Mouse (Mus musculus): ENCODE measurements at regions not wholly inside any gene's neighbourhood (a gene's known extent, or its start where the extent isn't known, plus 50 kb on each side); places are given as distances from the start of the nearest gene placed in this dataset.

DNA sequence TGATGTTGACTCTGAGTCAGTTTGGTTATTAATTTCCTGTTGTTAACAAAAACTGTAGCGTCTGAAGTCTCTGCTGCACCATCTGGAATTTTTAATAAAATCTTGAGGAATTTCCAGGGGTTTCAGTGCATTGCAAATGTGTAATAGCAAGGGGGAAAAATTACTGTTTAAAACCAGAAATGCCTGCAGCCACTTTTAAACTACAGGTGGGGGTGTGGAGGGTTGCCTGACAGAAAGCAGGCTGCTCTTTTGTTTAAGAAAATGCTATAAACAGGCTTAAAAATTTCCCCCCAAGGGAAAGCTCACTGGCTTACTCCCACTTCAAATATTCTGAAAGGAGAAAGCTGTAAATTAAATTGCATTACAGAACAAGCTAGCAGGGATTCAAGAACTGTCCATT is 71.8 kb upstream of the Gjb5 start:
- no peaks in the 10 kb centered on the region for H3K27me3 ChIP-seq (ENCODE audit: control insufficient read depth, insufficient read depth, low read length)
- H3K36me3 ChIP-seq (ENCODE audit: control insufficient read depth, insufficient read depth, low read length): no peaks in the 10 kb centered on the region
- no peak overlapping the region for H3K4me2 ChIP-seq (ENCODE audit: low read depth, low read length, severe bottlenecking)
- no peaks in the 10 kb centered on the region for H3K4me1 ChIP-seq (replicated peaks; ENCODE audit: control insufficient read depth, insufficient read depth, low read length)
- no peak overlapping the region for H3K27ac ChIP-seq (ENCODE audit: low read depth, low read length)
- H3K4me3 ChIP-seq (ENCODE audit: low read depth, low read length): no peak overlapping the region
- H3K9me3 ChIP-seq (ENCODE audit: control insufficient read depth, low read length): no peaks in the 10 kb centered on the region
- no peak overlapping the region for H3K9ac ChIP-seq (ENCODE audit: low read length)
- WGBS: 83% methylated on average over 1 of the region's 1 CpGs
- ATAC-seq (replicated peaks; ENCODE audit: low FRiP score): no peak
- DNase-seq (ENCODE audit: low spot score): no peak

DNA sequence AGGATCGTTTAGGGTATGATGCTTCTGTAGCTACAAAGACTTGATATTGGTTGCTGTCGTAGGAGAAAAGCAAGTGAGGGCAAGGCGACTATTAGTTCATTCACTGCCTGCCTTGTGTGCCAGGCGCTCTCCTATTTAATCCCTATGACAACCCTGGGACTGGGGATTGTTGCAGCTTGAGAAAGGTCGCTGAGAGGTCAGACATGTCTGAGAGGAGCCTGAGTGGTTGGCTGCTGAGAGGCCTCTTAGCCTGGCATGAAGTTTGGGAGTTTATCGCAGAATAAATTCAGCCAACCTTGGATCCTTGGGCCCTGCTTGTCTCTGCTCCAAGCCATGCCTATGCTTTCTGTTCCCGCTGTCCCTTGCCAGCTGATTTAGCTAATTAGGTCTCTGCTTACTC is 65.9 kb upstream of the Gjb5 start:
- no peak overlapping the region for H3K9ac ChIP-seq (ENCODE audit: low read length)
- H3K27me3 ChIP-seq (ENCODE audit: control insufficient read depth, insufficient read depth, low read length): no peaks in the 10 kb centered on the region
- no peaks in the 10 kb centered on the region for H3K36me3 ChIP-seq (ENCODE audit: control insufficient read depth, insufficient read depth, low read length)
- no peak overlapping the region for H3K4me3 ChIP-seq (ENCODE audit: low read depth, low read length)
- H3K4me1 ChIP-seq (replicated peaks; ENCODE audit: control insufficient read depth, insufficient read depth, low read length): no peaks in the 10 kb centered on the region
- no peaks in the 10 kb centered on the region for H3K9me3 ChIP-seq (ENCODE audit: control insufficient read depth, low read length)
- H3K4me2 ChIP-seq (ENCODE audit: low read depth, low read length, severe bottlenecking): no peak overlapping the region
- no peak for ATAC-seq (replicated peaks; ENCODE audit: low FRiP score)
- WGBS: 64% methylated on average over 7 of the region's 7 CpGs
- no peak for DNase-seq (ENCODE audit: low spot score)
- H3K27ac ChIP-seq (ENCODE audit: low read depth, low read length): no peak overlapping the region

DNA sequence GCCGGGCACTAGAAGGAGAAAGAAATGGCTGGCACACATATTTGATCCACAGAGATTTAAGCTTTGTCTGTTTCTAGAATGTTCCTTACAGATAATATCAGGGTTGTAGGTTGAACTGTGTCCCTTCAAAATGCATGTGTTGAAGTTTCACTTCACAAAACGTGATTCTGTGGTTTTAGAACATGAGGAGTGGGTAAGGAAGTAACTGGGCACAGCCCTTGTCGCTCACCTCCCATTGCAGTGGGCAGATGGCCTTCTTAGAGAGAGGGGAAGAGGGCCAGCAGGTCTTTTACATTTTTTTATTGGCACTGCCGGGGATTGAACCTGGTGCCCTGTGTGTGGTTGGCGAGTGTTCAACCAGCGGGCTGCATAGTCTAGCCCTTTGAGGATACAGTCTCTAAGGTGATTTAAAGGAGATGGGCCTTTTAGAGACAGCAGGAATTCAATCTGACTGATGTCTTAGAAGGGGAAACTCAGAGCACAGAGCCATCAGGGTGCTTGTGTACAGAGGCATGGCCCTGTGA is 64.0 kb upstream of the Gjb5 start:
- 88% methylated on average over 6 of the region's 6 CpGs for WGBS
- no peak overlapping the region for H3K4me2 ChIP-seq (ENCODE audit: low read depth, low read length, severe bottlenecking)
- DNase-seq (ENCODE audit: low spot score): no peak
- no peaks in the 10 kb centered on the region for H3K9me3 ChIP-seq (ENCODE audit: control insufficient read depth, low read length)
- H3K4me3 ChIP-seq (ENCODE audit: low read depth, low read length): no peak overlapping the region
- ATAC-seq (replicated peaks; ENCODE audit: low FRiP score): no peak
- H3K27ac ChIP-seq (ENCODE audit: low read depth, low read length): no peak overlapping the region
- H3K4me1 ChIP-seq (replicated peaks; ENCODE audit: control insufficient read depth, insufficient read depth, low read length): no peaks in the 10 kb centered on the region
- no peak overlapping the region for H3K9ac ChIP-seq (ENCODE audit: low read length)
- H3K27me3 ChIP-seq (ENCODE audit: control insufficient read depth, insufficient read depth, low read length): no peaks in the 10 kb centered on the region
- no peaks in the 10 kb centered on the region for H3K36me3 ChIP-seq (ENCODE audit: control insufficient read depth, insufficient read depth, low read length)

DNA sequence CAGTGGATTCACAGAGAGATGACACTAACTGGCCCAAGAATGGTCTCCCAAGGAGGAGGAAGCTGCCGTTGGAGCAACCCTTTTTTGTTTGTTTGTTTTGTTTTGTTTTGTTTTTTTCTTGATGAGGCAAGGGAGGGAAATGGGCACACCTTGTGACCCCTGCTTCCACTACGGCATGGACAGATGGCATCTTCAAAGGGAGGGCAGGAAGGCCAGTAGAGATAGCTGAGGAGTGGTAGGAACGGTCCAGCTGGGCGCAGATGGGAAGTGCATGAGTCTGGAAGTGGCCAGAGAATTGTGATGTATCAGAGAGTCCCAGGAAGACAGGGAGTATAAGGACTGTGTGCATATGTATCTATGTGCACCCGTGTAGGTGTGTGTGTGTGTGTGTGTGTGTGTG is 63.1 kb upstream of the Gjb5 start:
- Histone ChIP-seq H3K4me3 (ENCODE audit: low read depth, low read length) (no peak overlapping the region), H3K9me3 (ENCODE audit: control insufficient read depth, low read length) (no peaks in the 10 kb centered on the region), H3K4me2 (ENCODE audit: low read depth, low read length, severe bottlenecking) (no peak overlapping the region), H3K9ac (ENCODE audit: low read length) (no peak overlapping the region), H3K36me3 (ENCODE audit: control insufficient read depth, insufficient read depth, low read length) (no peaks in the 10 kb centered on the region), H3K4me1 (replicated peaks; ENCODE audit: control insufficient read depth, insufficient read depth, low read length) (no peaks in the 10 kb centered on the region), H3K27ac (ENCODE audit: low read depth, low read length) (no peak overlapping the region), H3K27me3 (ENCODE audit: control insufficient read depth, insufficient read depth, low read length) (no peaks in the 10 kb centered on the region)
- DNase-seq (ENCODE audit: low spot score): no peak
- ATAC-seq (replicated peaks; ENCODE audit: low FRiP score): no peak
- 89% methylated on average over 5 of the region's 5 CpGs for WGBS

DNA sequence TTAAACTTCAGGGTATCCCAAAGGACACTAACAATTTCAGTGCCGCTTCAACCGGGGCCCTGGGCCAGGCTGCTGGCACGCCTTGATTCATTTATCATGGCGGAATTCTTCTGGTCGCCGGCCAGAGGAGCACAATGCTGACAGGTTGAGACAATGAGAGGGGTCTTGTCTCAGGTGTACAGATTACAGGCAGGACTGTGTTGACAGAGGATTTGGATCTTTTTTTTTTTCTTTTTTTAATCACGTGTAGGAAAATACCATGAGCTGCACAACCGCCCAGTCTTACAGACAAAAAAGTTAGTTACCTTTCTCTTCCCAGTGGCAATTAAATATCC is 61.8 kb upstream of the Gjb5 start:
- Histone ChIP-seq H3K9me3 (ENCODE audit: control insufficient read depth, low read length) (no peaks in the 10 kb centered on the region), H3K9ac (ENCODE audit: low read length) (no peak overlapping the region), H3K27ac (ENCODE audit: low read depth, low read length) (no peak overlapping the region), H3K4me2 (ENCODE audit: low read depth, low read length, severe bottlenecking) (no peak overlapping the region), H3K27me3 (ENCODE audit: control insufficient read depth, insufficient read depth, low read length) (no peaks in the 10 kb centered on the region), H3K36me3 (ENCODE audit: control insufficient read depth, insufficient read depth, low read length) (no peaks in the 10 kb centered on the region), H3K4me3 (ENCODE audit: low read depth, low read length) (no peak overlapping the region), H3K4me1 (replicated peaks; ENCODE audit: control insufficient read depth, insufficient read depth, low read length) (no peaks in the 10 kb centered on the region)
- DNase-seq (ENCODE audit: low spot score) (no peak), ATAC-seq (replicated peaks; ENCODE audit: low FRiP score) (no peak)
- 52% methylated on average over 8 of the region's 8 CpGs for WGBS

DNA sequence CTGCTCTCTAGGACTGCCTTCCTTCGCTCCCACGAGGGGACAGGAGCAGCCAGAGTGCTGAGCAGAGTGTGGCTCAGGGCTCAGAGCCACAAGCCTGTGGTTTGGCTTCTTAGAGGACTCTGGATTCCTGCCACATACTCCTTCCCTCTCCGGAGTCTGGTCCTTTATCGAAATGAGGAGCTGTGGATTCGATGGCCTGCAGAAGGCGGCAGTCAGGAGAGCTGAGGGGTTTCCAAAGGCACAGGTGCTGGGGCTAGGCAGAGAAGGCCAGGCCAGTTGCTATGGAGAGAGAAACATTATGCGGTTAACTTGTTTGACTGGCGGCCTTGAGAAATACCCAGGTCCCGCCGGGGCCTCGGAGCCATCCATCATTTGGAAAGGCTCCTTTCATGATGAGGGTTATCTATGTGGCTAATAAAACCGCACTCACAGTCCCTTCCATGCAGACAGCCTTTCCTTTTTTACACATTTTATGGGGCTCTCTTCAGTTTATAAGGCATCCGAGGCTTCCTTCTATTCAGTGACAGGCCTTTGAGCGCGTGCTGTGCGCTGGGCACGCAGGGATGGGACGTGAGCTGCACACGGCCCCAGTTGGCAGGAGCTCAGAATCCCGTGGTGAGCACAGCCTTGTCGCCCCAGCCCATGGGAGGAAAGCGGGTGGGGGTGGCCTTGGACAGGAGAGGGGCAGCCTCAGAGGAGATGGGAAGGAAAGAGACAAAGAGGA is 61.2 kb upstream of the Gjb5 start:
- Histone ChIP-seq H3K4me1 (replicated peaks; ENCODE audit: control insufficient read depth, insufficient read depth, low read length) (no peaks in the 10 kb centered on the region), H3K27me3 (ENCODE audit: control insufficient read depth, insufficient read depth, low read length) (no peaks in the 10 kb centered on the region), H3K9ac (ENCODE audit: low read length) (no peak overlapping the region), H3K4me3 (ENCODE audit: low read depth, low read length) (no peak overlapping the region), H3K9me3 (ENCODE audit: control insufficient read depth, low read length) (no peaks in the 10 kb centered on the region), H3K27ac (ENCODE audit: low read depth, low read length) (no peak overlapping the region), H3K4me2 (ENCODE audit: low read depth, low read length, severe bottlenecking) (no peak overlapping the region), H3K36me3 (ENCODE audit: control insufficient read depth, insufficient read depth, low read length) (no peaks in the 10 kb centered on the region)
- no peak for DNase-seq (ENCODE audit: low spot score)
- no peak for ATAC-seq (replicated peaks; ENCODE audit: low FRiP score)
- 44% methylated on average over 22 of the region's 22 CpGs for WGBS

DNA sequence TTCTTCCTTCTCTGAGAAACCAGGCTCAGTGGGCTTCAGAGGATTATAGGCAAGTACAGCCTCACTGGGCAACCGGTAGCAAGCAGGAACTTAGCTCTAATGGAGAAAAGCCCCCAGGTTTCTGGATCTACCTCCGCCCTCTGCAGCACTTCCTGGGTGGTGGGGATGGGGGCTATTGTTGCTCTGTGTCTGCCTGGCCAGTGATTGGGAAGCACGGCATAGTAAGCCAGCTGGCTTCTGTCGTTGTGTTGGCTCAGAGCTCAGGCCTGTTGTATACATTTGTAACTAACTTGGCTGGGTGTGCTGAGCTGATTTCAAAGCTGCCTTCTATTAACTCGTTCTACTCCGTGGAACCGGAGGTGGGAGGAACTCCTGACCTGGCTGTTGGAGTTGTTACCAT is 58.9 kb upstream of the Gjb5 start:
- no peak overlapping the region for H3K4me2 ChIP-seq (ENCODE audit: low read depth, low read length, severe bottlenecking)
- no peaks in the 10 kb centered on the region for H3K36me3 ChIP-seq (ENCODE audit: control insufficient read depth, insufficient read depth, low read length)
- DNase-seq (ENCODE audit: low spot score) (no peak), ATAC-seq (replicated peaks; ENCODE audit: low FRiP score) (no peak)
- H3K9me3 ChIP-seq (ENCODE audit: control insufficient read depth, low read length): no peaks in the 10 kb centered on the region
- H3K27ac ChIP-seq (ENCODE audit: low read depth, low read length): no peak overlapping the region
- no peak overlapping the region for H3K9ac ChIP-seq (ENCODE audit: low read length)
- no peak overlapping the region for H3K4me3 ChIP-seq (ENCODE audit: low read depth, low read length)
- 64% methylated on average over 7 of the region's 7 CpGs for WGBS
- H3K4me1 ChIP-seq (replicated peaks; ENCODE audit: control insufficient read depth, insufficient read depth, low read length): no peaks in the 10 kb centered on the region
- H3K27me3 ChIP-seq (ENCODE audit: control insufficient read depth, insufficient read depth, low read length): no peaks in the 10 kb centered on the region

DNA sequence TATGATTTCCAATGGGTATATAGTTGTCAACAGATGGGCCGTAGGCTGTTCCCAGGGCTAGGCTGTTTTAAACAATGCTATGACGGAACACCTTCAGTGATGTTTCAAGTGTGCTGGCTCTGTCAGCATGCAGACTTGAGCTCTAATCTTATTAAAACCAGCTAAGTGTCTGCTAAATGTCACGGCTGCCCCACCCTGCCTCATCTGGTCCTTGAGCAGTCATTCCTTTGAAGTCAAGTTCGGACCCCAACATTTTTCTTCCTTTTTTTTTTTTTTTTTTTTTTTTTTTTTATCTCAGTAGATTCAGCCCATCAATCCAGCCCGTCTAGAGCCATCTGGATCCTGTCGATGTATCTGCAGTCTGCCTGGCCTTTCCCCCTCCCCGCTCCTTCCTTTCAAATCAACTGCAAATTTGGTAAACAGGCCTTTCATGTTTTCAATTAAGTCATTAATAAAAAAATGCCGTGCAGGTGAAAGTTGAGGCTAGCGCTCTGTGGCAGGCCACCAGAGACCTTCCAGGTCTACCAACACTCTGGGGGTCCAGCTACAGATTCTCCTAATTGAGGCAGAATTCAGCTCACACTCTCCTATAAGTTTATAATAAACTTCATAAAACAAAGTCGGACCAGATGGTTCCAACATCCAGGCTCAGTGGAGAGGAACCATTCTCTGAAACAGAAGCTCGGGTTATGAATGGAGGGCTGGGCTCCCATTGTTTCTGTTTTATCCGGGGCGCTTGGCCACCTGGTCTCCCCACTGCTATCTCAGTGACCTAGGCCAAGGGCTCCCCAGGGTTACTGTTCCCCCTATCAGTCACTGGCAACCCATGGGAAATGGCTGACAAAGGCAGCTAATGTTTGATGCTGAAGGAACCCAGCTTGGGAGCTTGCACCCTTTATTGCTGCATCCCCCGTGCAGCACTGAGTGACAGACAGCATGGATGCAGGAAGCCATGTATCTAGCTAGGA is 56.3 kb upstream of the Gjb5 start:
- no peaks in the 10 kb centered on the region for H3K27me3 ChIP-seq (ENCODE audit: control insufficient read depth, insufficient read depth, low read length)
- no peaks in the 10 kb centered on the region for H3K9me3 ChIP-seq (ENCODE audit: control insufficient read depth, low read length)
- 59% methylated on average over 14 of the region's 14 CpGs for WGBS
- no peak for DNase-seq (ENCODE audit: low spot score)
- no peak overlapping the region for H3K4me3 ChIP-seq (ENCODE audit: low read depth, low read length)
- H3K4me1 ChIP-seq (replicated peaks; ENCODE audit: control insufficient read depth, insufficient read depth, low read length): no peaks in the 10 kb centered on the region
- no peak overlapping the region for H3K4me2 ChIP-seq (ENCODE audit: low read depth, low read length, severe bottlenecking)
- H3K27ac ChIP-seq (ENCODE audit: low read depth, low read length): no peak overlapping the region
- no peak overlapping the region for H3K9ac ChIP-seq (ENCODE audit: low read length)
- no peak for ATAC-seq (replicated peaks; ENCODE audit: low FRiP score)
- no peaks in the 10 kb centered on the region for H3K36me3 ChIP-seq (ENCODE audit: control insufficient read depth, insufficient read depth, low read length)

Data from forebrain, embryonic 11.5 days (tissue).